Mouse (Mus musculus): ENCODE results near the gene Gprc6a.
A peak's percentile ranks its signal among the peaks of the same experiment; 100 is the strongest.

Gprc6a gene

GRCm38 (mm10) chr10:51631411-51632136 is at the start of gene Gprc6a:
Gene Gprc6a, minus strand, starts transcription at chr10:51631461.
- DNase-seq (ENCODE audit: low spot score), result no peak

GRCm38 (mm10) chr10:51678251-51678639 is 47.0 kb upstream of the Gprc6a start:
- no peak for DNase-seq (ENCODE audit: low spot score)

GRCm38 (mm10) chr10:51677548-51678250 is 46.4 kb upstream of the Gprc6a start, which contains the start of gene Rfx6:
Gene Rfx6, plus strand, starts transcription at chr10:51677756.
- peak; percentile 16 for DNase-seq (ENCODE audit: low spot score)

GRCm38 (mm10) chr10:51672082-51672779 is 41.0 kb upstream of the Gprc6a start:
- DNase-seq (ENCODE audit: low spot score), result no peak

GRCm38 (mm10) chr10:51671583-51671982 is 40.3 kb upstream of the Gprc6a start:
- DNase-seq (ENCODE audit: low spot score), result no peak

GRCm38 (mm10) chr10:51669334-51669733 is 38.1 kb upstream of the Gprc6a start:
- no peak for DNase-seq (ENCODE audit: low spot score)

GRCm38 (mm10) chr10:51657324-51657723 is 26.1 kb upstream of the Gprc6a start:
- DNase-seq (ENCODE audit: low spot score), result no peak

GRCm38 (mm10) chr10:51649506-51650221 is 18.4 kb upstream of the Gprc6a start:
- no peak for DNase-seq (ENCODE audit: low spot score)

GRCm38 (mm10) chr10:51621193-51621592 is 10.1 kb downstream of the Gprc6a start:
- DNase-seq (ENCODE audit: low spot score), result no peak

- DNase-seq (ENCODE audit: low spot score), result no peak
Measured at GRCm38 (mm10) chr10:51620126-51620525, 11.1 kb downstream of the Gprc6a start.

- no peak for DNase-seq (ENCODE audit: low spot score)
Measured at GRCm38 (mm10) chr10:51618538-51618937, 12.7 kb downstream of the Gprc6a start.

GRCm38 (mm10) chr10:51614826-51615590 is 16.3 kb downstream of the Gprc6a start:
- DNase-seq (ENCODE audit: low spot score), result no peak

GRCm38 (mm10) chr10:51613421-51613820 is 17.8 kb downstream of the Gprc6a start:
- DNase-seq (ENCODE audit: low spot score), result no peak

- no peak for DNase-seq (ENCODE audit: low spot score)
Measured at GRCm38 (mm10) chr10:51611969-51612682, 19.1 kb downstream of the Gprc6a start.

- DNase-seq (ENCODE audit: low spot score), result no peak
Measured at GRCm38 (mm10) chr10:51609741-51610425, 21.4 kb downstream of the Gprc6a start.

- no peak for DNase-seq (ENCODE audit: low spot score)
Measured at GRCm38 (mm10) chr10:51596928-51597635, 34.2 kb downstream of the Gprc6a start.

GRCm38 (mm10) chr10:51595001-51595931 is 36.0 kb downstream of the Gprc6a start:
- no peak for DNase-seq (ENCODE audit: low spot score)

GRCm38 (mm10) chr10:51591574-51591973 is 39.7 kb downstream of the Gprc6a start:
- no peak for DNase-seq (ENCODE audit: low spot score)

Data from yolk sac, embryonic 10.5 days (tissue).